Mouse (Mus musculus) left cerebral cortex, postnatal 10 days (tissue): ENCODE measurements at regions not wholly inside any gene's neighbourhood (a gene's known extent, or its start where the extent isn't known, plus 50 kb on each side); places are given as distances from the start of the nearest gene placed in this dataset.

Source experiments
- DNase-seq, 2 experiments: peaks; one replicate each; pipeline ENCODE4 v3.0.0; 2021 to 2022; ENCODE audit warnings: low spot score in 2 of 2, mixed read lengths in 1 of 2; ENCODE audit errors: extremely low spot score in 1 of 2
- intact Hi-C: fragments of 180-260 bp; cut with DNase I; formaldehyde crosslinking; loops from one replicate; pipeline ENCODE4 v1.15.1; 2025

DNA sequence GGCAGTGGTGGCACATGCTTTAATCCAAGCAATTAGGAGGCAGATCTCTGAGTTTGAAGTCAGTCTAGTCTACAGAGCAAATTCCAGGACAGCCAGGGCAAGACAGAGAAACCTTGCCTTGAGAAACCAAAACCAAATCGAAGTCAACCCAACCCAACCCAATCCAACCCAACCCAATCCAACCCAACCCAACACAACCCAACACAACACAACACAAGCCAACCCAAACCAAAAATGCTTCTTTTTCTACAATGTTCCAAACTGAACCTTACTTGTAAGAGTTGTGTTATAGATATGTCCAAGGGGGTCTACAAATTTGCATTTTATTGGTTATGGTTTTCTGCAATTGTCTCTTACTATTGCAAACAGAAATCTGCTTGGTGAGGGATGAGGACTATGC is 52.8 kb upstream of the Chodl start:
- intact Hi-C loops = no loop called here
- DNase-seq = no peak

DNA sequence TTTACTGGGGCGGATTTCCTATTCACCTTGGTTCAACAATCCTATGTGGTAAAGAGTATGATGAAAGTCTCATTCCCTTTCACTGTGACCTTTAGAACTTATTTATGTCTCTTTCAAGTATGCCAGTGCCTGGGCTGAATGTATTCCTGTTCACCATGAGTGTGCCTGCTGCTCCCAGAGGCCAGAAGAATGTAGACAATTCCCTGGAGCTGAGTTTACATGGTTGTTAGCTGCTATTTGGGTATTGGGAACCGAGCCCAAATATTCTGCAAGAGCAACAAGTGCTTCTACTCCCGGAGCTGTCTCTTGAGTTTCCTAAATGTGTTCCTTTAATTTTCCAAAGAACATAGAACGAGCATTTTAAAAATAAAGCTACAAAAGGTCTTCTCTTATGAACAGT is 71.7 kb upstream of the Chodl start:
- intact Hi-C loops = no loop called here
- DNase-seq = no peak

DNA sequence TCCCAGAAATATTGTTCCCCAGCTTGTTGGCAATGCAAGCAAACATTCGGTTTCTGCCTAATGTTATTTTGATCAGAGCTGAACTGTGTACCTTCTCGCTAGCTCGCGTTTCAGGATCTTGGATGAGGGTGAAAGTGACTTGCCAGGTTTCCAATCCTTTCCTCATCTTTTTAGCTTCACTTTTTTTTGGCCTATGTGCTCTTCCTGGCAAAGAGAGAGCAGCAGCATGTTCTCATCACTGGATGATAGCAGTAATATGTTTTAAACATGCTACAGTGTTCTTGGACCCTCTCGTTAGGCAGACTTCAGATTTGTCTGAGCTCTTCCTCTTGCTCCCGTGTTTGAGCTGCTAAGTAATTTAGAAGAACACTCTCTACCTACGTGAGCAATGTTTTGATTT is 99.8 kb upstream of the Chodl start:
- intact Hi-C loops = no loop called here
- DNase-seq = no peak

DNA sequence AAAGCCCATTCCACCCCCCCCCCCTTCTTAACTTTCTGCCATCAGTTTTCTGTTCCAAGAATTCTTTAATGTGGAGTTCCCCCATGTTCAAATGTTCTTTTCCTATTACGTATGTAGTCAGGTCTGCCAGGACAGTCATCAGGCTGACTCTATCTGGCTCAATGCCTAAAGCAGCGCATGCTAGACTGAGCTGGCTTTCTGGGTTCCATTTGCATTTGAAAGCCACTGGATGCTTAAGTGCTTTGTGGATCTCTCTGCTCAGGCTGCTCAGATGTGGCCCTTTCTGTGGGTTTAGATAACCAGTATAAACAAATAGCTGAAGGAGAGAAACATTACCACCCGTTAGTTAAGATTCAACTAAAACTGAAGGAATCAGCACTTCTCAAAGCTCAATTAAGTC is 103.0 kb upstream of the Chodl start:
- intact Hi-C loops = no loop called here
- peak; percentile 10 to 15 for DNase-seq

DNA sequence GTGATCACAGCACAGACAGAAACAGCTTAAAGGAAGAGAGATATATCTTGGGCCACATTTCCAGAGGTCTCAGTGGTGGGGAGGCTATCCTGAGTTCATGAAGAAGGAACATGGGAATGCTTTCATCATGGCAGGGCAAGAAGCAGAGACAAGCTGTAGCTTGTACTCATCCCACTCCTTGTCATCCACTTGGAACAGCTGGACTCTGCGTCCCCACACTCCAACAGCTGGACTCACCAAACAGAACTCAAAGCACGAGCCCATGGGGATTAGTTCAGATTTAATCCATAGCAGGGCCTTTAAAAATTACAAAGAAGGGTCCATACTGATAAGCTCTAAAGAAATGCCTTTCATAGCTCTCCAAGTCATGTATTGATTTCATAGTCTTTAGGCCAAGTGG is 140.7 kb upstream of the Chodl start:
- DNase-seq = no peak
- intact Hi-C loops = no loop called here

DNA sequence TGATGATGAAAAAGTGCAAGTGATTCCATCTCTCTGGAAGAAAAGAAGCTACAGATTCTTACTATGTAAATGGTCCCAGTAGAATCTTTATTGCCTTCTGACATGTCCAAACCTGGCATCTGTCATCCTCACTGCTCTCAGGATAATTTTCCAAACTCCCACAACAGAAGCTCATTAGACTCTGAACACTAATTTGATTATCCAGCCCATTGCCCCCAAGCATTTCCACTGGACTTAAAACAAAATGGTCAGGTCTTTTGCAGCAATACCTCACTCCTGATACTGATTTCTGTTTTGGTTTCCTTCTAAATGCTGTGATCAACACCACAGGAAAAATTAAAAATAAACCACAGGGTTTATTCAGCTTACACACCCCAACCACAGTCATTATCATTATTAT is 171.5 kb upstream of the Chodl start:
- intact Hi-C loops = no loop called here
- no peak for DNase-seq

DNA sequence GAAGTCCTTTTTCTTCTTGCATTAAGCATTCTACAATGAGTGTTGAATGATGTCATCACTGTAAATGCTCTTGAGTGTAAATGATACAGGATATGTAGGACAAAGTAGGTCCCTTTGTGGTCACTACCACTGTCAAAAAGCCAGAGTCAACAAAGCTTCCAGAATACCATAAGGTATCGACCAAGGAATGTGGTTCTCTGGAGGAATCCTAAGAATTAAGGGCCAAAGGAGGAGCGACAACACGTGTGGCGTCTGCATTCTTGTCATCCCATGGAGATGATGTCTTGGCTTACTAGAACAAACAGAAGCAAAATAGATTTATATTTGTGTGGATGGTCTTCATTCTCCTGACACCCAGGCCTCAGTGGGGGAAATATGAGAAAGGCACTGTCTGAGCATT is 161.4 kb upstream of the D16Ertd472e start:
- intact Hi-C loops = no loop called here

DNA sequence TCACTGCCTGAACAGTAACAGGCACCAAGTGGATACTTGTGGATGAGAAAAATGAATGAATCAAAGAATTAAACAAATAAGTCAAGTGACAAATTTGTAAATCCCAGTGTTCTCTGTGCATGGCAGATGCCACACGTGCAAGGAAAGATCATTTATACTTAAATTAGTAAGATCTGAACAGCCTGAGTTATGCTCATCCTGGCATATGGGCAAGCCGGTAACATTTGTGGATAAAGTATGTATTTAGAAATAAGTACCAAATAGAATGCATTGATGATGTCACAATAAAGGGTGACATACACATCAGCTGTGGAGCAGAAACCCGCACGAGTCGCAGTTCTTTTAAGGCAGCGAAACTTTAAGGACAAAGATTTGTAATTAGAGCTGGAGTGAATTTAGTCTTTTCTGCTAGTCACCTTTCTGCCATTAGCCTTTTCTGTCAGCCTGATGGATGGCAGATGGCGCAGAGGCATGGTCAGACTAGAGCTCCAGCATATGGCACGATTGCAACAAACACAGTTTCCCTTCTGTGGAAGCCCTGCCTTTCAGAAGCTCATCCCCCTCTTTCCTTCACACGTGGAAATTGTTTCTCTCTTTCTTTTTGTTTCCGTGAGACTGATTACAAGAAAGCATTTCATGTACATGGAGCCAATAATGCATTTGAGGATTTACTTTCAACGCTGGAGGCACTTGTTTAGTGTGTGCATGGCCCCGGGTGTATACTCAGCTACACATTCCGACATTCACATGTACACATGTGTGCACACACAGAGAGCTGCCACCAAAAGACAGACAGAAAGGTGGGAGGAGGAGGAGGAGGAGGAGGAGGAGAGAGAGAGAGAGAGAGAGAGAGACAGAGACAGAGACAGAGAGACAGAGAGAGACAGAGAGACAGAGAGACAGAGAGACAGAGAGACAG is 154.3 kb upstream of the D16Ertd472e start:
- DNase-seq = peak in 1 of 2 experiments; percentile 2
- intact Hi-C loops = no loop called here

More for the DNA sequence above, 161.4 kb upstream of the D16Ertd472e start:
- no peak for DNase-seq

DNA sequence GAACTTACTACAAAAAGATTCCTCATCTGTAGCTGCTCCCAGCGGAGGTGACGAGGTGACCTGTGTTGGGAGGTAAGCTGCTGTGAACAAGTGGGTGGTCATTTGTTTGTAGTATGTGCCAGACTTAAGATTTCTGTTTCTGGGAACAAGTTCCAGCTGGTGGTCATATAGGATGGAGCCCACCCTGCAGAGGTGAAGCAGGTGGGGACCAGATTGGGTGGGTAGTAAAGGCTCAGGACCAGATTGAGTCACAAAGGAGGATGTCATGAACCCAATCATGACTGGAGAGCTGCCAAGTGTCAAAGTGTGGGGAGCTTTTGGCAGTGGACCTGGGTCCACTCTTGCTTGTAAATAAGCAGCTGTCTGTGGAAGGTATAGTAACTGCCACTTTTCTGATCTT is 149.0 kb upstream of the D16Ertd472e start:
- intact Hi-C loops = no loop called here
- DNase-seq = no peak

DNA sequence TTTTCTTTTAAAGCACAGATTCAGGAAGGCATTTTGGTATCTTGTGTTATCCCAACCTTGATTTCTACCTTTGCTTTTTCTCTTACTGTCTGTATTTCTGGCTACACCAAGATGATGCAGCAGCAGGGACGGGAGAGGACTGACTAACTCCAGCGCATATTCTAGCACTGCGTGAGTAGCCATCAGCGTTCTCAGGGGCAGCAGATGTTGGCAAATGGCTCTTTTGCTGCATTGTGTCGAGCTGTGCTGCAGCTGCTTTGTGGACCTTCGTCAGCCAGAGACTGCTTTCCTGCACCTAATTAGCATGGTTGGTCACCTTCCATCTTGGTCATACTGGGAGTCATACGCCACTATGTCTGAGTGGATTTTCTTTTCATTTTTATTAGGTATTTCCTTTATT is 133.4 kb upstream of the D16Ertd472e start:
- no peak for DNase-seq
- intact Hi-C loops = no loop called here

DNA sequence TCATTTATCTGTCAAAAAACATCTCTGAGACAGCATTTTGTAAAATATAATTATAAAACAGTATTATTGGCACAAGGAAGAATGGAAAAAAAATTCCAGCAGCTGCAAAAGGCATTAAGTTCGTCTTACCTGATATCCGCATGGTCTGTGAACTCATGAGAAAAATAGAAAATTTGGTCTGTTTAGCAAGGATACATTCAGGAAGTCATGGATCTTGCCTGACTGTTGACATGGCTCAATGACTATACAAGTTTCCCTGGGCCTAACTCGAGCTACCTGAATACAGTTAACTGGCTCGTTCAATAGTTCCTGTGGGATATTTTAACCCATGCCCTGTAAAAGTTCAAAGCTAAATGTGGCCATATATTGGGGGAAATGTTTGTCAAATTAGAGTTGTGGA is 131.1 kb upstream of the D16Ertd472e start:
- no peak for DNase-seq
- intact Hi-C loops = no loop called here

DNA sequence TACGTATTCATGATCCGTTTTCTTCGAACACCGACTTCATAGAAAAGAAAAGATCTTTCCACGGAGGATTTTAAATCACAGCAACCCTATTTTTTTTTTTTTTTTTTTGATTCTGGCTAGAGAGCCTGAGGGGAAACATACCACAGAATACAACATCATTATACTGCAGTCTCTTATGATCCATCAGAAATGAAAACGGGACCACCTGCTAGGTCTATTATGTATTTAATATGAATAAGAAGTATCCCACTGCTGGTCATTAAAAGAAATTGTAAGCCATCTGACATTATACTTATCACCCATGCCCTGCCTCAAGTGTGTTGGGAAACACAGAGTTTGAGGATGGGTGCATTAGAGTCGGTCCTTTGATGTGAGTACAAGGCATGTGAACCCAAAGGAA is 130.7 kb upstream of the D16Ertd472e start:
- DNase-seq = no peak
- intact Hi-C loops = no loop called here

DNA sequence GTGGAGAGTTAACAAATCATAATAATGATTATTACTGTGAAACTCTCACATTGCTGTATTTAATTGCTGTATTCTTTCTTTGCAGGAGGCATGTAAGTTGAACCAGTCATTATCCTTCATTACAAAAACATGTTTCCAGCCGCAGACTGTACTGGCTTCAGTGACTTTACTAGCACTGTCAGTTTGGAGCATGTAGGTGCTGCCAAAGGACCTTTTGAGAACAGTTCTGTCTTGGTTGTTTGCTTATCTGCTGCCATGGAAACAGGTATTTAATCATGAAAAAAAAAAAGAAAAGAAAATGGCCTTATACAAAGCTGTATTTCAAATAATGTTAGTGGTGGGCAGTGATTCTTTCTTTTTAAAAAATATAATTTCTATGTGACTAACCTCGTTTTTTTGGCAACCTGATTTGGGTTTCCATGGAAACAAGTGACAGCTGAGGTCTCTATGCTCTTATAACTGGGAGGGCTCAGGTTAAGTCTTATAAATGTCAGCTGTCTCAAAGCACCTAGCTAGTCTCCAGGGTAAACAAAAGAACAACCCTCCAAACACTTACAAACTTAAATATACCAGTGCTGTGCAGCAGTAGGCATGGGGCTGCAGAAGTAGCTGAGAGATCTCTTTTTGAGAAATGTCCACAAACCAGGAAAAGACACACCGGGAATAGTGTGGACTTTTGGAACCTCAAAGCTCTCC is 121.2 kb upstream of the D16Ertd472e start:
- intact Hi-C loops = no loop called here
- no peak for DNase-seq

DNA sequence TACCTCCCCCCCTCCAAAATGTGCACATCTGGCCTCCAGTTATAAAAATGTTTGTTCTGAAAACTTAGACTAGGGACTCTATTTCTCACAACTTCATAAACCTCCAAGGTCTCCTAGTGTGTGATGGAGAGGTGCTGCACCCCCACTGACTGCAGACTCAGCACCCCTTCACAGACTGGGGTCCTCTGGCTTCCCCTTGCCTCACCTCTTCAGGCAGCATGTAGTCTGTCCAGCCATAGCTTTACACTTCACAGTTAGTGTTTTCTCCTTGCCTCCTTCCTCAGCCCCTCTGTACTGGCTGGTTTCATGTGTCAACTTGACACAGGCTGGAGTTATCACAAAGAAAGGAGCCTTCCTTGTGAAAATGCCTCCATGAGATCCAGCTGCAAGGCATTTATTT is 111.7 kb upstream of the D16Ertd472e start:
- intact Hi-C loops = no loop called here
- DNase-seq = no peak

DNA sequence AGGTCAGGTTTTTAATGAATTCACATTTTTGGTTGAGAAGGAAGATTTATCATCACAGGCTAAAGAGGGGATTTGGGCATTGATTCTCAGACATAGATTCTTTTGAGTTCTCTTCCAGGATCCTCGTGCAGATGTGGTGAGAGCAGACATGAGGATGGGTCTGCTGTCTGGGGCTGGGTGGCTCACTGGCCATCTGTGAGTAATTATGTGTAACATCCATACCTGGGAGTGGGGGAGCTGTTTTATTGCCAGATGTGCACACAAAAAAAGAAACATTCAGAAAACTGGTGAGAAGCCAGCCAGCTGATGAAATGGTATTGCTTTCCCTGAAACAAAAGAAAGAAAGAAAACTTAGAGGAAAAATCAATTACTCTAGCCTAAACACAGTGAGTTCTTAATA is 108.7 kb upstream of the D16Ertd472e start:
- DNase-seq = no peak
- intact Hi-C loops = no loop called here

DNA sequence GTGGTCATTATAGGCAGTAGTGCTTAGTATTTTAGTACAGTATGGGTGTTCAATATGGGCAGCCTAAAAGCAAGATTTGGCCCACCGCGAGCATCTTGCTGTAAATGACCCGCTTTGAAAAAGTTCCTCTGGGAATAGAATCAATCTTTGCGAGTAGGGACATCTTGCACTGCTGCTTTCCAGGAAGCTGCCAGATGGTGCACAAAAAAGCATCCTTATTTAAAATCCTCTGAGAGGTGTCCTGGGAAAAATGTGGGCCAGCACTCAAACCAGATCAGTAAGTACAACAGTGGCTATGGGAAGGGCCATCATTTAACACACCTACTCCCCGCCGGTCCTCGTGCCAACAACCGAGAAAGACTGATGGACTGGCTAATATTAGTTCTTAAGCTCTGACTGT is 107.5 kb upstream of the D16Ertd472e start:
- intact Hi-C loops = no loop called here
- DNase-seq = peak in 1 of 2 experiments; percentile 34

DNA sequence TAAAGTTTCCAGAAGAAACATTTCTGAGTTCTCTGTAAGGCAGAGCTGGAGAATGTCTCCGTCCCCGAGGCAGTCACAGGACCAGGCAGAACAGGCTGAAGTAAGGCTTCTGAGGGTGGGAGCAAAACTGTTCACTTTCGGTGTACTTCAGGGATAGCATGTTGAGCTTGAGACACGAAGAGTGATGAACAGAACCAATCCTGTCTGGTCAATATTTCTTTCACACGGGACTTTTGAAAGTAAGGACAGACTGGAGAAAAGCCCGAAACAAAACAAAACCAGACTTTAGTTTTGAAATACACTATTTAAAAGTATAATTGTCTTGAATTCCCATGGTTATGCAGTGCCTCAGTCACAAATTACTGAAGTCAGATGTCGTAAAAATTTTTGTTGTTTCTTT is 84.6 kb upstream of the D16Ertd472e start:
- no peak for DNase-seq
- intact Hi-C loops = no loop called here

DNA sequence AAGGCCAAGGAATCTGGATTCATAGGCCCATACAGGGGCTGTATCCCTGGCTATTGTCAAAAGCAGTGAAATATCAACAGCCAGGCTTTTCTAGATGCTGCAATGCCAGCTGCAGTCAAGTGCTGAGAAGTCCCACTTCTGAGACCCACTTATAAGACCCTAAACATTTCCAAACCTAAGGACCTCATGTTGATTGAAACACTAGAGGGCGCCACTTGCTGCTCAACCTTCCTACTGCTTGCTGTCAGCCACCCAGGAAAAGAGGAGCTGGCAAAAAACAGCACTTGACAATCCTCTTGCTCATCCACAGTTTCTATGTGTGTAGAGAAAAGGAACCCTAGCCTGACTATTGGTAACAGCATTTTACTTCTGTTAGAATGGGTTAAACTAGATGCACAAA is 68.2 kb upstream of the D16Ertd472e start:
- no peak for DNase-seq
- intact Hi-C loops = no loop called here

DNA sequence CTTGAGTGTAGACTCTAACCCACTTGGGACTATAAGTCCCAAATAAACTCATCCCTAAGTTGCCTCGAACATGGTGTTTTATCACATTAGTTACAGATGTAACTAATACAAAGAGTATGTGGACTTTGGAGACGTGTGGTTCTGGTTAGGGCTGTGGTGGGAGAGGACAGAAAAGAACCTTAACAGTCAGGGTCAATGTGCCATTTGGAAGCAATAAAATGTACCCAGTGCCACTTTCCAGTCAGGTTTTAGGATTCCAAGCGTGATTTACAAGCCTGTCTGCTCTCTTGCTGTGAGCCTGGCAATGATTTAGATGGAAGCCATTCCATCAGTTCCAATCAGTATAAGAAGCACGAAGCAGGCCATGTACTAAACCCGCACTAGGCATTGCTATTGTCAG is 65.2 kb upstream of the D16Ertd472e start:
- intact Hi-C loops = no loop called here
- DNase-seq = no peak

DNA sequence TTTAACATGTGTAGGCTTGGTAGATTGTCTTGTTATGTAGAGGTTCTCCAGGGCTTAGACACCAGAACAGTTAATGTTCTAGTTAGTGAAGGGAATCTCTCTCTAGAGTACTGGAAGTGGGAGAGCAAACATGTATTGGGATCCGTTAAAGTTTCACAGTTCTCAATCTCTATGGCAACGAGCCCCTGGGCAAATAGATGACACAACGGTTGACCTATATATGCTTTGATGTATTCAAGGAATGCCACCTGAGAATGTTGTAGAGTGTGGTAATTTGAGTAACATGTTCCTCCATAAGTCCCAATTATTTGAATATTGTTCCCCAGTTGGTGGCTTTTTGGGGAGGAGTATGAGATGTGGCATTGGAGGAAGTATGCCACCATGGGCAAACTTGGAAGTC is 64.7 kb upstream of the D16Ertd472e start:
- intact Hi-C loops = no loop called here

More for the DNA sequence above, 64.7 kb upstream of the D16Ertd472e start:
- DNase-seq = no peak
